ENCODE assay signal across 22 mouse cellular contexts in the genomic region with DNA sequence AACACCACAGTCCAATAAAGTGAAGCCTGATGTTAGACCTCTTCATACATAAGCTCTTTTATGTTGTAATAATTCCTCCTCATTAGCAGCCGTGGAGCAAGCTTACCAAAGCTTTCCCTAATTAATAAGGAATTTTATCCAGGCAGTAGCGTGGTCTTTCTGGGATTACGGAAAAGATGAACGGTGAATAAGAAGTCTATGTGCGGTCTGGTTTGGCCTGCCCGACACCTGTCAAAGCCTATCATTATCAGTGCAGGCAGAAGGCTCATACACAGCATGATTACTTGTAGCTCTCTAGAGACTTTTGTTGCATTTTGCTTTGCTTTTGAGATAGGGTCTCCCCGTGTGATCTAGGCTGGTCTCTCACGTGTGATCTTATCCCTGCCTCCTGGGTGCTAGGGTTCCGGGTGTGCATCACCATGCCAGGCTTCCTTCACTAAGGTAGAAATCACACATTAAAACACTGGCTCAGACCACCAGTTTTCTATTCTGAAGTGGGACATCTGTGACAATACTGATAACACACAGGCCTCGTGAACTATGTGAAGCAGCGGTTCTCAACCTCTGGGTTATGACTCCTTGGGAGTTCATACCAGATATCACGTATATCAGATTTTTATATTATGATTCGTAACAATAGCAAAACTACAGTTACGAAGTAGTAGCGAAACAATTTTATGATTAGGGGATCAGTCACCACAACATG. TPM values are rescaled to one million over a fixed set of nuclear protein-coding genes. Genes with fewer than 3 reads are reported as not detected.
A peak's percentile ranks its signal among the peaks of the same experiment; 100 is the strongest.
DNase-seq lines count a peak whose midpoint lies in the region; ATAC-seq lines count a peak whose summit lies in the region.
"Had no signal": no experiment of that assay in that cellular context is flagged by ENCODE, and none has a peak within 500 bp of the region (broad histone marks: within the 10 kb centered on the region; RNA-seq: fewer than 3 reads in every experiment).

No protein-coding gene starts in this region.

- WGBS in embryonic facial prominence, embryonic 14.5 days, result 72% methylated on average over 15 of the region's 15 CpGs
- WGBS in embryonic facial prominence, embryonic 10.5 days, result 82% methylated on average over 15 of the region's 15 CpGs
- 57% methylated on average over 15 of the region's 15 CpGs for WGBS in liver, embryonic 11.5 days

- no peaks in the 10 kb centered on the region for H3K27me3 ChIP-seq in embryonic facial prominence, embryonic 14.5 days (replicated peaks; ENCODE audit: control insufficient read depth, insufficient read depth, low read length)
- H3K27me3 ChIP-seq in embryonic facial prominence, embryonic 10.5 days (replicated peaks; ENCODE audit: low read depth, poor library complexity, severe bottlenecking), result no peaks in the 10 kb centered on the region
- no peaks in the 10 kb centered on the region; the same call in 1 of the 2 replicates for H3K27me3 ChIP-seq in liver, embryonic 11.5 days (replicated peaks; ENCODE audit: control insufficient read depth, insufficient read depth, low read length)
- H3K27me3 ChIP-seq: embryonic facial prominence, embryonic 15.5 days; limb, embryonic 15.5 days; Patski had no signal

- no peaks in the 10 kb centered on the region for H3K36me3 ChIP-seq in embryonic facial prominence, embryonic 14.5 days (ENCODE audit: control insufficient read depth, insufficient read depth, low read length)
- no peaks in the 10 kb centered on the region for H3K36me3 ChIP-seq in embryonic facial prominence, embryonic 10.5 days (replicated peaks)
- no peaks in the 10 kb centered on the region for H3K36me3 ChIP-seq in liver, embryonic 11.5 days (ENCODE audit: control insufficient read depth, insufficient read depth, low read length)
- H3K36me3 ChIP-seq: embryonic facial prominence, embryonic 15.5 days; limb, embryonic 15.5 days had no signal

- H3K4me3 ChIP-seq in embryonic facial prominence, embryonic 14.5 days (ENCODE audit: low read depth, low read length), result no peak overlapping the region
- no peak overlapping the region for H3K4me3 ChIP-seq in embryonic facial prominence, embryonic 10.5 days
- H3K4me3 ChIP-seq in liver, embryonic 11.5 days (ENCODE audit: low read depth, low read length), result no peak overlapping the region
- H3K4me3 ChIP-seq: embryonic facial prominence, embryonic 15.5 days; limb, embryonic 15.5 days; myocyte had no signal

- DNase-seq in embryonic facial prominence, embryonic 14.5 days (ENCODE audit: low spot score), result no peak
- no peak for DNase-seq in embryonic facial prominence, embryonic 10.5 days (ENCODE audit: low spot score)
- no peak for DNase-seq in liver, embryonic 11.5 days (ENCODE audit: low spot score)
- no peak for DNase-seq in liver
- DNase-seq in Muller cell, postnatal 12 days (ENCODE audit: inconsistent ontology term), result peak; percentile 89
- no peak for DNase-seq in embryo, embryonic 10 days (ENCODE audit: low spot score)
- DNase-seq in layer of hippocampus, adult 8-10 months (ENCODE audit: low spot score in 2 of 2), result no peak
- DNase-seq: adrenal gland, adult 8-10 months; cerebellum, adult 9-11 months; heart, postnatal 4 days; thymus, postnatal 25 days had no signal

- no peak overlapping the region for H3K9ac ChIP-seq in embryonic facial prominence, embryonic 14.5 days (ENCODE audit: low read depth, low read length)
- H3K9ac ChIP-seq in liver, embryonic 11.5 days (ENCODE audit: low read depth, low read length), result no peak overlapping the region
- H3K9ac ChIP-seq: embryonic facial prominence, embryonic 15.5 days; limb, embryonic 15.5 days had no signal

- peak; percentile 44; the same call in 1 of the 2 replicates for ATAC-seq in embryonic facial prominence, embryonic 14.5 days (ENCODE audit: low read depth)
- peak; percentile 78 for ATAC-seq in liver, embryonic 11.5 days (replicated peaks; ENCODE audit: low FRiP score)
- ATAC-seq in megakaryocyte progenitor cell, adult 5-6 weeks (replicated peaks; ENCODE audit: poor library complexity), result peak; percentile 51
- ATAC-seq: intestine, postnatal 0 days; lung, postnatal 0 days; Patski had no signal

- H3K27ac ChIP-seq in embryonic facial prominence, embryonic 14.5 days (replicated peaks; ENCODE audit: low read depth, low read length), result no peak overlapping the region
- no peak overlapping the region for H3K27ac ChIP-seq in embryonic facial prominence, embryonic 10.5 days (replicated peaks)
- H3K27ac ChIP-seq in liver, embryonic 11.5 days (ENCODE audit: low read depth, low read length), result no peak overlapping the region
- H3K27ac ChIP-seq: embryonic facial prominence, embryonic 15.5 days; kidney, postnatal 0 days; limb, embryonic 15.5 days had no signal

- peaks cover 15% of the 10 kb centered on the region for H3K4me1 ChIP-seq in embryonic facial prominence, embryonic 14.5 days (ENCODE audit: control insufficient read depth, insufficient read depth, low read length)
- H3K4me1 ChIP-seq in embryonic facial prominence, embryonic 10.5 days, result peaks cover 38% of the 10 kb centered on the region
- peaks cover 8% of the 10 kb centered on the region for H3K4me1 ChIP-seq in liver, embryonic 11.5 days (replicated peaks; ENCODE audit: control insufficient read depth, insufficient read depth, low read length)

- no peaks in the 10 kb centered on the region for H3K9me3 ChIP-seq in embryonic facial prominence, embryonic 14.5 days (ENCODE audit: control insufficient read depth, low read length)
- no peaks in the 10 kb centered on the region for H3K9me3 ChIP-seq in embryonic facial prominence, embryonic 10.5 days
- no peaks in the 10 kb centered on the region for H3K9me3 ChIP-seq in liver, embryonic 11.5 days (ENCODE audit: control insufficient read depth, low read length)
- H3K9me3 ChIP-seq: embryonic facial prominence, embryonic 15.5 days; limb, embryonic 15.5 days had no signal

- no peak overlapping the region for H3K4me2 ChIP-seq in embryonic facial prominence, embryonic 14.5 days (ENCODE audit: low read depth, low read length)
- H3K4me2 ChIP-seq in liver, embryonic 11.5 days, result peak overlapping the region; percentile 18; the same call in 1 of the 2 replicates
- H3K4me2 ChIP-seq: embryonic facial prominence, embryonic 15.5 days; limb, embryonic 15.5 days had no signal

RNA-seq across cellular contexts. Expression of a gene that starts 52.4 kb away (rescaled TPM):
- polyA plus RNA-seq in embryonic facial prominence, embryonic 14.5 days (2014; fragmentation: Nextera tagmentation; extraction: Ambion mirVana), result 0.81 and 1.7 TPM in 2 replicates
- 2.2 and 3.5 TPM in 2 replicates for polyA plus RNA-seq in embryonic facial prominence, embryonic 10.5 days (2016; fragmentation: Nextera tagmentation; extraction: Ambion mirVana)
- polyA plus RNA-seq in liver, embryonic 11.5 days (2014; fragmentation: Nextera tagmentation; extraction: Ambion mirVana), result 0.08 and 0.12 TPM in 2 replicates
- total RNA-seq in megakaryocyte progenitor cell, adult 5-6 weeks (2015), result 0.77 and 0.83 TPM in 2 replicates
- total RNA-seq in megakaryocyte progenitor cell, adult 5-6 weeks (2017), result 0.88 and 1.1 TPM in 2 replicates
- 1 to 10 TPM; 5.1 to 6.1 (median 5.5) TPM for total RNA-seq in layer of hippocampus, adult 8-10 months (2022)
- total RNA-seq: megakaryocyte, adult 5-6 weeks; neutrophil, adult 5-6 weeks had no signal
- polyA plus RNA-seq: heart, embryonic 14.5 days; myocyte had no signal
